Mouse (Mus musculus) forebrain, embryonic 16.5 days (tissue): ENCODE results near the gene Slc26a3. TPM values are rescaled to one million over a fixed set of nuclear protein-coding genes. Genes with fewer than 3 reads are reported as not detected.
A peak's percentile ranks its signal among the peaks of the same experiment; 100 is the strongest.

ENCODE experiments used
- ATAC-seq: fragments of 200-750 bp; cut with Nextera tagmentation; 2 replicates; pipeline ENCODE4 v1.8.0; 2017; ENCODE audit warnings: mild to moderate bottlenecking, moderate library complexity
- H3K27ac ChIP-seq: fragments of 300-500 bp; sonication (generic); 2 replicates; pipeline ENCODE4 v1.5.1; 2014; ENCODE audit warnings: low read length, control low read depth
- H3K27me3 ChIP-seq: fragments of 300-500 bp; sonication (generic); replicated peaks from 2 replicates; pipeline ENCODE4 v1.6.1; 2014; ENCODE audit warnings: low read length; ENCODE audit not compliant: control insufficient read depth, insufficient read depth
- H3K36me3 ChIP-seq: fragments of 300-500 bp; sonication (generic); 2 replicates; pipeline ENCODE4 v1.6.1; 2014; ENCODE audit not compliant: control insufficient read depth, insufficient read depth
- H3K4me1 ChIP-seq: fragments of 300-500 bp; sonication (generic); replicated peaks from 2 replicates; pipeline ENCODE4 v1.6.1; 2014; ENCODE audit warnings: low read length; ENCODE audit not compliant: control insufficient read depth, insufficient read depth
- H3K4me2 ChIP-seq: fragments of 300-500 bp; sonication (generic); 2 replicates; pipeline ENCODE4 v1.6.1; 2014; ENCODE audit warnings: mild to moderate bottlenecking, low read length, control low read depth
- H3K4me3 ChIP-seq: fragments of 300-500 bp; sonication (generic); replicated peaks from 2 replicates; pipeline ENCODE4 v1.5.1; 2014; ENCODE audit warnings: mild to moderate bottlenecking, low read length, control low read depth
- H3K9ac ChIP-seq: fragments of 300-500 bp; sonication (generic); replicated peaks from 2 replicates; pipeline ENCODE4 v1.6.1; 2014; ENCODE audit warnings: low read depth, low read length, control low read depth
- H3K9me3 ChIP-seq: fragments of 300-500 bp; sonication (generic); 2 replicates; pipeline ENCODE4 v1.6.1; 2016; ENCODE audit warnings: low read length; ENCODE audit not compliant: control insufficient read depth
- WGBS: fragments of 180-500 bp; shearing (Covaris S2); extraction: QIAGEN DNeasy Blood & Tissue Kit; methylation state at CpG from one replicate; pipeline ENCODE4 v1.1.7; 2014; 5-methylcytosine and 5-hydroxymethylcytosine counted together
- polyA plus RNA-seq: library from polyadenylated mRNA; unstranded; fragments of >200 nt; fragmentation: Nextera tagmentation; extraction: Ambion mirVana; gene quantifications from 2 replicates; pipeline ENCODE4 v1.2.1, GENCODE M21; 2015

Gene Slc26a3
- polyA plus RNA-seq, 1 experiment from 2014 or later: 0.11 TPM

- Histone ChIP-seq H3K4me1 (no peaks in the 10 kb centered on the region), H3K27me3 (no peaks in the 10 kb centered on the region), H3K9ac (no peak overlapping the region), H3K4me3 (no peak overlapping the region), H3K27ac (no peak overlapping the region), H3K9me3 (no peaks in the 10 kb centered on the region), H3K36me3 (no peaks in the 10 kb centered on the region), H3K4me2 (no peak overlapping the region)
- WGBS: 83% methylated on average over 5 of the region's 5 CpGs
- no peak for ATAC-seq
Measured at GRCm38 (mm10) chr12:31404575-31405240, 14.0 kb downstream of the Slc26a3 start.

GRCm38 (mm10) chr12:31415971-31416370 lies 25.3 kb downstream of the Slc26a3 start:
- H3K4me3 ChIP-seq: no peak overlapping the region
- no peaks in the 10 kb centered on the region for H3K36me3 ChIP-seq
- H3K27me3 ChIP-seq: no peaks in the 10 kb centered on the region
- 66% methylated on average over 2 of the region's 2 CpGs for WGBS
- H3K9me3 ChIP-seq: no peaks in the 10 kb centered on the region
- H3K27ac ChIP-seq: no peak overlapping the region
- H3K4me1 ChIP-seq: no peaks in the 10 kb centered on the region
- no peak for ATAC-seq
- H3K9ac ChIP-seq: no peak overlapping the region
- H3K4me2 ChIP-seq: no peak overlapping the region

GRCm38 (mm10) chr12:31421901-31422574 lies 31.4 kb downstream of the Slc26a3 start:
- H3K36me3 ChIP-seq: no peaks in the 10 kb centered on the region
- ATAC-seq: no peak
- no peak overlapping the region for H3K27ac ChIP-seq
- H3K4me2 ChIP-seq: no peak overlapping the region
- H3K27me3 ChIP-seq: no peaks in the 10 kb centered on the region
- H3K4me3 ChIP-seq: no peak overlapping the region
- 84% methylated on average over 3 of the region's 3 CpGs for WGBS
- H3K4me1 ChIP-seq: no peaks in the 10 kb centered on the region
- H3K9me3 ChIP-seq: no peaks in the 10 kb centered on the region
- no peak overlapping the region for H3K9ac ChIP-seq

GRCm38 (mm10) chr12:31437791-31438190 lies 47.1 kb downstream of the Slc26a3 start:
- no peak overlapping the region for H3K9ac ChIP-seq
- H3K4me3 ChIP-seq: no peak overlapping the region
- ATAC-seq: no peak
- no peak overlapping the region for H3K27ac ChIP-seq
- H3K4me1 ChIP-seq: no peaks in the 10 kb centered on the region
- no peak overlapping the region for H3K4me2 ChIP-seq
- no peaks in the 10 kb centered on the region for H3K36me3 ChIP-seq
- H3K27me3 ChIP-seq: no peaks in the 10 kb centered on the region
- H3K9me3 ChIP-seq: no peaks in the 10 kb centered on the region
- WGBS: 82% methylated on average over 6 of the region's 6 CpGs

GRCm38 (mm10) chr12:31439612-31440011 lies 48.9 kb downstream of the Slc26a3 start:
- Histone ChIP-seq H3K9ac (no peak overlapping the region), H3K36me3 (no peaks in the 10 kb centered on the region), H3K4me3 (no peak overlapping the region), H3K4me1 (peaks cover 5% of the 10 kb centered on the region; the same call in 1 of the 2 replicates), H3K27me3 (no peaks in the 10 kb centered on the region), H3K4me2 (no peak overlapping the region), H3K9me3 (no peaks in the 10 kb centered on the region), H3K27ac (no peak overlapping the region)
- ATAC-seq: no peak
- WGBS: 77% methylated on average over 2 of the region's 2 CpGs

GRCm38 (mm10) chr12:31444131-31444546 lies 53.5 kb downstream of the Slc26a3 start:
- H3K27ac ChIP-seq: no peak overlapping the region
- no peaks in the 10 kb centered on the region for H3K27me3 ChIP-seq
- ATAC-seq: peak; percentile 77; the same call in 1 of the 2 replicates
- no peaks in the 10 kb centered on the region for H3K9me3 ChIP-seq
- H3K4me1 ChIP-seq: peaks cover 5% of the 10 kb centered on the region; the same call in 1 of the 2 replicates
- peak overlapping the region; percentile 42 for H3K4me2 ChIP-seq
- no peaks in the 10 kb centered on the region for H3K36me3 ChIP-seq
- no peak overlapping the region for H3K9ac ChIP-seq
- peak overlapping the region; percentile 14; the same call in 1 of the 2 replicates for H3K4me3 ChIP-seq
- WGBS: under 1% methylated on average over 11 of the region's 11 CpGs

- Histone ChIP-seq H3K4me2 (no peak overlapping the region), H3K36me3 (no peaks in the 10 kb centered on the region), H3K27ac (no peak overlapping the region), H3K4me1 (peaks cover 5% of the 10 kb centered on the region; the same call in 1 of the 2 replicates), H3K27me3 (no peaks in the 10 kb centered on the region), H3K9me3 (no peaks in the 10 kb centered on the region), H3K4me3 (no peak overlapping the region), H3K9ac (no peak overlapping the region)
- ATAC-seq: no peak
- WGBS: 52% methylated on average over 6 of the region's 6 CpGs
Measured at GRCm38 (mm10) chr12:31444827-31445226, 54.2 kb downstream of the Slc26a3 start.

- Histone ChIP-seq H3K4me2 (no peak overlapping the region), H3K9ac (no peak overlapping the region), H3K4me1 (peaks cover under 1% of the 10 kb centered on the region; the same call in 1 of the 2 replicates), H3K9me3 (no peaks in the 10 kb centered on the region), H3K27me3 (no peaks in the 10 kb centered on the region), H3K36me3 (no peaks in the 10 kb centered on the region), H3K27ac (no peak overlapping the region), H3K4me3 (no peak overlapping the region)
- ATAC-seq: no peak
- 95% methylated on average over 3 of the region's 3 CpGs for WGBS
Measured at GRCm38 (mm10) chr12:31449341-31449740, 58.7 kb downstream of the Slc26a3 start.

- Histone ChIP-seq H3K4me1 (0 out of 2 replicates have a peak, but pooled peaks cover 3% of the 10 kb centered on the region), H3K9ac (no peak overlapping the region), H3K9me3 (no peaks in the 10 kb centered on the region), H3K4me3 (no peak overlapping the region), H3K27ac (no peak overlapping the region), H3K36me3 (no peaks in the 10 kb centered on the region), H3K27me3 (no peaks in the 10 kb centered on the region), H3K4me2 (no peak overlapping the region)
- WGBS: 78% methylated on average over 9 of the region's 9 CpGs
- ATAC-seq: no peak
Measured at GRCm38 (mm10) chr12:31456271-31456670, 65.6 kb downstream of the Slc26a3 start.
